Mouse (Mus musculus) megakaryocyte progenitor cell, adult 5-6 weeks (primary cell): Measurements from ENCODE around the gene Zic5. TPM values are rescaled to one million over a fixed set of nuclear protein-coding genes. Genes with fewer than 3 reads are reported as not detected.

Source experiments
- ATAC-seq: replicated peaks from 2 replicates; pipeline ENCODE4 v1.8.0; 2016; ENCODE audit warnings: mild to moderate bottlenecking, moderate TSS enrichment, inconsistent platforms; ENCODE audit not compliant: poor library complexity
- total RNA-seq, 2 experiments: library from RNA; stranded (forward) in 1 of 2; stranded (reverse) in 1 of 2; fragments of 157-497, 149-512 nt in 1 of 2; fragments of 200-1000 nt in 1 of 2; gene quantifications; 2 replicates each; pipeline versions ENCODE4 v1.2.3 to v1.2.4; 2015 to 2017

The Zic5 gene
- total RNA-seq, 2 experiments from 2014 or later, result not detected

DNA sequence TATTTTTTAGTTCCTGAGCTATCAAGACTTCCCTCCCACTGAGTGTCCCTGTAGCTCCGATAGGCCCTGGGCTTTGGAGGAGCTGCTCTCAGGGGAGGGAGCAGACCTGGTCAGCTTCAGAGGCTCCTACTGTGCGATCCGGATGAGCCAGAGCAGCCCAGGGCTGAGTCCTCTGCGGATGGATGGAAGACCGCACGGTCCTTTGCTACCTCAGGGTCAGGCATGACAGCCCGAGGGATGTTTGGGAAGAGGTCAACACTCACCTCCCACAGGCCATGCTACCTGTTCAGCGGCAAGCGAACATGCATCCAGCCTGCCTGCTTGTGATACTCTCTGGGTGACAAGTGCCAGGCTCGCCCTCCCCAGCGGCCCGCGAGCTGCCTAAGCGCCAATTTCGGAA is 15.7 kb upstream of the Zic5 start:
- no peak for ATAC-seq

DNA sequence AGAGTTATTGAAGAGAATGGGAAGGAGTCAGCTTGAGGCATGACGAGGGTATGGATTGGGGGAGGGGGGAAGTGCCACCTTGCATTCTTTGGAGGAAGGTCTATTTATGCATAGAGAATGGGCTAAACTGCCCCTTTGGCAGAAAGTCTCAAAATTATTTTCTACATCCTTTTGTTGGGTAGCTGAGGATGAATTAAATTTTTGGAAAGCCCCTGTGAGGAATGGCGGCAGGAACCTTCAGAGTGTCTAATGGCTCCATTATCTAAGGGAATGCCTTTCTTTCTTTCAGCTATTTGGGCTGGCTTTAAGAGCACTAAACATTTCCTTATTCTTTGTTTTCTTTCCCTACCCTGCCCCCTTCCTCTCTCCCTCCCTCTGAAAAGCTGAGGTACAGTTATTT is 14.9 kb upstream of the Zic5 start:
- no peak for ATAC-seq

DNA sequence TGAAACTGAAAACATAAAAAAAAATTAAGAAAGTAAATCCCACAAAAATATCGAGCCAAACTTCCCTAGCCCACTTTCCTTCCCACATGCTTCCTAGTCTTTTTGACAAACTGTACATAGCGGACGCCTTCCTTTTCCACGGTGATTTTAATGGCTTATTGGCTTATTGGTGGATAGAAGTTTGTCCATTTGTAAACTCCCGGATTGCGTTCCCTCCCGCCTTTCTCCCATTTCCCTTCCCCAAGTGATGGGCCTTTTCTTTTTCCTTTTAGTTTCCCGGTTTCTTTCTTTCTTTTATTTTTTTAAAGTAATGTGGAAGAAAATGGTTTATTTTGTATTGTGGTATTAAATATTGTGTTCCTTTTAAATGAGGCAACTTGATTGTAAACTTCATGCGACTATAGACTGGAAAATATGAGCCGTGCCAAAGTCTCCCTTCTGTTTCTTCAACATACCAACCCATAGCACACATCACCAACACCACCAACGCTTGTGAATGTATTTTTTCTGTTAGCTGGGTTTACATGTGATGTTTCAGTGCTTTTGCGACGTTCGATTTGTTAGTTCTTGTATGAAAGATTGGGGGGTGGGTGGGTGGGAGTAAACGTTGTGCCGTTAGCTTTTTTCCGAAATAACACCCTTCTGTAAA is 14.1 kb upstream of the Zic5 start:
- ATAC-seq, result no peak

- 0 out of 2 replicates have a peak, but pooled peaks have one; percentile 5 for ATAC-seq
Measured at GRCm38 (mm10) chr14:122478574-122479011, 13.1 kb upstream of the Zic5 start.

DNA sequence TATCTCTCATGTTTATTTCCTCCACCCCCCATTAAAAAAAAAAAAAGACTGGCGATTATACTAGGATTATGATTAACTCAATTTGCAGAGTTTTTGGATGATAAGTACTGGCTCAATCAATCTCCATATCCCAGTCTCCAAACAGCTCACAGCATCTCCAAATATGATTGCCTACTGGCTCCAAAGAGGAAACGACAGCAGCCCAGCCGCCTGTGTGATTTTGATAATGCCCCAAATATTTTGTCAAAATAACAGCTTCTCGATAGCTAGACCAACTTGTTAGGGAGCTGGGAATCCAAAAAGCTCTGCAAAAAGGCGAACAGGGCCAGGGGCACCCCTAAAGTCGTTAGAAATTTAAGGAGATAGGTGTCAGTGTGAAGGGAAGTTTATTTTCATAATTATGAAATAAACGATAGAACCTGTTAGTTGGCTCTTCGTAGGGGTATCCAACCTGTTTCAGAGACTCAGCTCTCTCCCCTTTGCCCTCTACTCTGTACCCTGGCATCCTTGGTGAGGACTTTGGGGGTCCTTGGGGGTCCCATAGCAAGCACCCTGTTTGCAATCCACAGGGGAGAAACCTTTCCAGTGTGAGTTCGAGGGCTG is 12.6 kb upstream of the Zic5 start:
- no peak for ATAC-seq

DNA sequence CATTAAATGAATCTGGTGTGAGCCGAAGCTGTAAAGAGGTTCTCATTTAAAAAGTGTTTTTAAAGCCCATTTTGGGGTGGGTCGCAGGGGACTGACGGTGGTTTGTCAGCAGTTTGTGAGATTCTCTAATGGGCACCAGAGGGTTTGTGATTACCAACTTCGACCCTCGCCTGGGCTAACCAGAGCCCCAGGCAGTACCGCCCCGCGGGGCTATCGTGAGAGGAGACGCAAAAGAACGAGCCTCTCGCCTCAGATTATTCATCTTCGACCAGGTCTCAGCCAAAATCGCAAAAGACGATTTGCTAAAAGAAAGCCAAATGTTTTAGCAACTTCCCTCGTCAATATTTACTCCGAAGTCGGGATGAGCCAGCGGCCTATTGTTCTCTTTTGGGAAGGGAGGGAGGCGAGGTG is 11.8 kb upstream of the Zic5 start:
- no peak for ATAC-seq

DNA sequence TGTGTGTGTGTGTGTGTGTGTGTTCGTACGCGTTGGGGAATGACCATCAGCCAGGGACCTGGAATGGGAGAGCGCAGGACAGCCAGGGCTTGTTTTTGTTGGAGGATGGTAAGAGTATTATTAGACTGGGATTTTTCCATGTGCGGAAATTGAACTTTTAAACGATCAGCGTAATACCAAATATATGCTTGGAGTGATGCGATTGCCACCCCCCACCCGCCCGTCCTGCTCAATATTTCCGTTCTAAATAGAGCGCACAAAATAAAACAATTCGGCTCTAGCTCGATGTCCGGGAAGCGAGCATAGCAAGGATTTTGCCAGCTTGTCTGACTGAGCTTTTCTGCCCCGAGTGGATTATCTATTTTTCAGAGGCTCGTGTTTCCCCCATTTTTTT is 11.3 kb upstream of the Zic5 start:
- no peak for ATAC-seq

DNA sequence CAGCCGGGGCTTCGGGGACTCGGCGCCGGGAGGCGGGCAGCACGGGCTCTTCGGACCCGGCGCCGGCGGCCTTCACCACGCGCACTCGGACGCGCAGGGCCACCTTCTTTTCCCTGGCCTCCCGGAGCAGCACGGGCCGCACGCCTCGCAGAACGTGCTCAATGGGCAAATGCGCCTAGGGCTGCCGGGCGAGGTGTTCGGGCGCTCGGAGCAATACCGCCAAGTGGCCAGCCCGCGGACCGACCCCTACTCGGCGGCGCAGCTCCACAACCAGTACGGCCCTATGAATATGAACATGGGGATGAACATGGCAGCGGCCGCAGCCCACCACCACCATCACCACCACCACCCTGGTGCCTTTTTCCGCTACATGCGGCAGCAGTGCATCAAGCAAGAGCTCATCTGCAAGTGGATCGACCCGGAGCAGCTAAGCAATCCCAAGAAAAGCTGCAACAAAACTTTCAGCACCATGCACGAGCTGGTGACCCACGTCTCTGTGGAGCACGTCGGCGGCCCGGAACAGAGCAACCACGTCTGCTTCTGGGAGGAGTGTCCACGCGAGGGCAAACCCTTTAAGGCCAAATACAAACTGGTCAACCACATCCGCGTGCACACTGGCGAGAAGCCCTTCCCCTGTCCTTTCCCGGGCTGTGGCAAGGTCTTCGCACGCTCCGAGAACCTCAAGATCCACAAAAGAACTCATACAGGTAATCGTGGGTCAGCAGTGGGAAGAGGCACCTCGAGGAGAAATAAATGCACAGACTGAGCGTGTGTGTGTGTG is 10.8 kb upstream of the Zic5 start:
- ATAC-seq, result 0 out of 2 replicates have a peak, but pooled peaks have one; percentile 3

DNA sequence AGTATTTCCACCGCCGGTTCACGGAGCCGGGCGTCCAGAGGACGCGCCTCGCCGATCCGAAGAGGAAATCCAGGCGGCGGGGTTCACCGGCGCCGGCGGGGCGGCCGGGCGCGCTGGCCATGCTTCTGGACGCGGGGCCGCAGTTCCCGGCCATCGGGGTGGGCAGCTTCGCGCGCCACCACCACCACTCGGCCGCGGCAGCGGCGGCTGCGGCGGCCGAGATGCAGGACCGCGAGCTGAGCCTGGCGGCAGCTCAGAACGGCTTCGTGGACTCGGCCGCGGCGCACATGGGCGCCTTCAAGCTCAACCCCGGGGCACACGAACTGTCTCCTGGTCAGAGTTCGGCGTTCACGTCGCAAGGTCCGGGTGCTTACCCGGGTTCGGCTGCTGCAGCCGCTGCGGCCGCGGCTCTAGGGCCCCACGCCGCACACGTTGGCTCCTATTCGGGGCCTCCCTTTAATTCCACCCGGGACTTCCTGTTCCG is 10.1 kb upstream of the Zic5 start:
- ATAC-seq, result 0 out of 2 replicates have a peak, but pooled peaks have one; percentile 6

DNA sequence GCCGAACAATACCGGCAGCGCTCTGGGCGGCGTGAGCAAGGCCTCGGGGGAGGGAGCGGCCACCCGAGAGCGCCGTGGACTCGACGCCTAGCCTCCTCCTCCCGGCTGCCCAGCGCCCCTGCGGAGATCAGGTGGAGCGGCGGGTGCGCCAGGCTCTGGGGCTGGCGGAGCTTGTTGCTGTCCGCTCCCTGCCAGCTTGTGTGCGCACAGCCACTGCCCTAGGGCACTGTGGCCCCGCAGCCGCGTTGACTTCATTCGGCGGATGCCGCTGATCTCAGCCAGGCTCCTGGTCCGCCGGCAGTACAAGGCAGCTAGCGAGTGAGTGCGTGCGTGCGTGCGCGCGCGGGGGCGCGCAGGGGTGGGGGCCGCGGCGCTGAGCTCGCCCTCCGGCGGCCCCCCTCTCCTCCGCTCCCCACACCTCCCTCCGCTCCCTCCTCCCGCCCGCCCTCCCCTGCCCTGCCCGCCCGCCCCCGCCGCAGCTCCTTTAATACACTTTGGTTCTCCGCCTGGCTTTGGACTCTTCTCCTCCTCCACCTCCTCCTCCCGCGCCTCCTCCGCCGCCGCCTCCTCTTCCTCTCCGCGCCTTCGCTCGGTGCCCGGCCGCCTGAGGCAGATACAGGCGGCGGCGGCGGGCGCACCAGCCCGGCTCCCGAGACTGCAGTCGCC is 9.5 kb upstream of the Zic5 start, which contains the start of gene Zic2:
Gene Zic2, plus strand, starts transcription at position 545 of the 666 bp plus-strand sequence.
- peak; percentile 9; the same call in 1 of the 2 replicates for ATAC-seq

DNA sequence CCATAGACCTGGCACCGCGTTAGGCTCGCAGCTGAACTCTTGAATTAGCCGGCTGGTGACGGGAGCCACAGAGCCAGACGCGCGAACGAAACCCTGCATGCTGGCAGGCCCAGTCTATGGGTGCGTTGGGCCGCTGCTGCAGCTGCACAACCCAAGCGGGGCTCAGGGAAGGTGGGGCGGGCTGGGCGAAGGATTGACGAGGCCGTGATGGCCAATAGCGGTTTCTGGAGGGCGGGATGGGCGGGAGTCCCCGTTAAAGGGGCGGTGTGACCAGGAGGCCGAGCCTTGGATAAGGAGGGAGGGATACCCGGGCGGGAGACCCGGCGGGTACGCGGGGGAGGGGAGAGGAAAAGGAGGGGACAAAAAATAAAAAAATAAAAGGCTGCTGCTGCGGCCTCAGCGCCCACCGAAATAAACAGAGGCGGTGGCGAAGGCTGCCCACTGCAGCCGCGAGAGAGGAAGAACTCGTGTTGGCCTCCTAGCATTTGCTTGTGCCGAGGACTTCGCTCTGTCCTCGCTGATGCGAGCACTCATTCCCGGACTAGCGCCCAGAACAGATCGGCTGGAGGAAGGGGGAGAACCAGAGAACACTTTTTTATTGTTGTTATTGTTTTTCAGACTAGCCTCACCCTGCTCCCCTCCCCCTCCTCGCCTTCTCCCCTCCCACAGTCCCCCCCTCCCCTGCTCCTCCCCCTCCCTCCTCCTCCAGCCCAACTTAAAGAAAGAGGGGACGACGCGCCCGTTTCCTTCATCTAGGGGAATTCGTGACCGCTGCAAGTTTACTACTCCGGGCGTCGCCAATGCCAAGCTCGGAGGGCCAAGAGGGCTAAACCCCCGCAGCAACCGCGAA is 8.8 kb upstream of the Zic5 start:
- 0 out of 2 replicates have a peak, but pooled peaks have one; percentile 9 for ATAC-seq

DNA sequence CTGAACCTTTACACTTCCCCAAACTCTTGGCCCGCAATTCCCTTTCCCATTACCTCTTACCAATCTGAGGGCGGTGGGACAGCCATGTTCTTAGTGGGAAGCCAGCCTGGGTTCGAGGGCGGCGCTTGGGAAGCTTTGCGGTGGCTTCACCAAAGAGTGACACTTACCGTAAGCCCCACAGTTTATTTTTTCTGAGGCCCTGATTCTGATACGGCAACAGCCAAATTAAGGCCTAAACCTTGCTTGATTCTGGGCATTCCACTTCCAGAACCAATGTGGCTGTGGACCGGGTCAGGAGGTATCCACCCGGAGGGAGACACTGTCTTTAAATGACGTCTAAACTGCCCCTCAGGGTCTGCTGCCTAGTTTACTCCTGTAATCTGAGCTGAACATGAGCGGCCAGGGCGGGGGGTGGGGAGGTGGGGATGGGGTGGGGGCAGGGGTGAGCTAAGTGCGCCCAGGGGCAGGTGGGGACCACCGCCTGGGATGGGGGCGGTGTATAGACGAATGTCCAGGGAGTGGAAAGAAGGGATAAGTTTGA is 7.8 kb upstream of the Zic5 start:
- no peak for ATAC-seq

DNA sequence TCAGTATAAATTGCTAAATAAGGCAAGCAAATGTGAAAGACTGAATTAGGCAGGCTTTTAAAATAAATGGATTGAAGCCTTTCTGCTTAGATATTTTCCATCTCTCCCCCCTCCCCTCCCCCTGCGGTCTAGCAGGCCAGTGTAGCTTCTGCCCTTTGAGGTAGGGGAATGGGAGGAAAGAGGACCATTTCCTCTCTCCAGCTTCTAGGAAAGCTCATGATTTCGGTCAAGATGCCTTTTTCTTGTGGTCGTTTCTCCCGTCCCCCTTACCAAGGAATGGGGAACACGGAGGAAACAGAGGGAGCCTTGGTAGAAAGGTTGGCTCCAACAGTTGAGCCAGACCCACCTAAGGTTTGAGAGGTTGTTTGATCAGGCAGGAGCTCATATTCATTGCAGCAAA is 7.2 kb upstream of the Zic5 start:
- no peak for ATAC-seq

GRCm38 (mm10) chr14:122472161-122472560 is 6.7 kb upstream of the Zic5 start:
- ATAC-seq, result no peak

- ATAC-seq, result no peak
Measured at GRCm38 (mm10) chr14:122471449-122472085, 6.1 kb upstream of the Zic5 start.

GRCm38 (mm10) chr14:122468971-122469755 is 3.7 kb upstream of the Zic5 start:
- ATAC-seq, result no peak

GRCm38 (mm10) chr14:122467926-122468841 is 2.7 kb upstream of the Zic5 start:
- ATAC-seq, result no peak
